Mouse (Mus musculus) liver (tissue): ENCODE results near the gene Lsm10.
"Not testable (repeated sequence)": the region's sequence is repeated elsewhere in the genome, so short reads cannot be mapped to it uniquely, and the experiment has no call there.

Source experiments
- DNase-seq: peaks from one replicate; pipeline ENCODE4 v3.0.0-alpha.2; 2020; ENCODE audit warnings: mixed read lengths

The Lsm10 gene

GRCm38 (mm10) chr4:126096464-126097111 is at the start of gene Lsm10:
Gene Lsm10, plus strand, starts transcription at chr4:126096623.
- peak; percentile 97 for DNase-seq

GRCm38 (mm10) chr4:126046851-126047585 is 49.4 kb upstream of the Lsm10 start, which contains the start of gene Mrps15:
Gene Mrps15, plus strand, starts transcription at chr4:126046925.
- DNase-seq, result peak; percentile 89

- DNase-seq, result no peak
Measured at GRCm38 (mm10) chr4:126051617-126052016, 44.8 kb upstream of the Lsm10 start.

GRCm38 (mm10) chr4:126057207-126058133 is 39.0 kb upstream of the Lsm10 start:
- peak; percentile 7 for DNase-seq

GRCm38 (mm10) chr4:126058134-126058996 is 38.1 kb upstream of the Lsm10 start, which contains the start of gene Oscp1:
Gene Oscp1, plus strand, starts transcription at chr4:126058565.
- DNase-seq, result peak; percentile 90

GRCm38 (mm10) chr4:126058997-126059362 is 37.4 kb upstream of the Lsm10 start:
- DNase-seq, result no peak

GRCm38 (mm10) chr4:126062856-126063255 is 33.6 kb upstream of the Lsm10 start:
- DNase-seq, result no peak

GRCm38 (mm10) chr4:126065241-126065640 is 31.2 kb upstream of the Lsm10 start:
- DNase-seq, result peak; percentile 10

GRCm38 (mm10) chr4:126067401-126068077 is 28.9 kb upstream of the Lsm10 start:
- DNase-seq, result no peak

GRCm38 (mm10) chr4:126068842-126069241 is 27.6 kb upstream of the Lsm10 start:
- DNase-seq, result no peak

- DNase-seq, result no peak
Measured at GRCm38 (mm10) chr4:126077833-126078232, 18.6 kb upstream of the Lsm10 start.

- no peak for DNase-seq
Measured at GRCm38 (mm10) chr4:126079266-126079665, 17.2 kb upstream of the Lsm10 start.

GRCm38 (mm10) chr4:126081601-126082000 is 14.8 kb upstream of the Lsm10 start:
- no peak for DNase-seq

GRCm38 (mm10) chr4:126083021-126083420 is 13.4 kb upstream of the Lsm10 start:
- DNase-seq, result no peak

GRCm38 (mm10) chr4:126084382-126084781 is 12.0 kb upstream of the Lsm10 start:
- no peak for DNase-seq

- DNase-seq, result peak; percentile 87
Measured at GRCm38 (mm10) chr4:126085996-126086576, 10.3 kb upstream of the Lsm10 start.

GRCm38 (mm10) chr4:126090101-126090847 is 6.1 kb upstream of the Lsm10 start:
- no peak for DNase-seq

- no peak for DNase-seq
Measured at GRCm38 (mm10) chr4:126090848-126091124, 5.6 kb upstream of the Lsm10 start.

- no peak for DNase-seq
Measured at GRCm38 (mm10) chr4:126091873-126092272, 4.5 kb upstream of the Lsm10 start.

- DNase-seq, result not testable (repeated sequence)
Measured at GRCm38 (mm10) chr4:126095622-126096430, 597 bp upstream of the Lsm10 start.
